Mouse (Mus musculus) layer of hippocampus, adult 9-10 months (tissue): ENCODE measurements at regions not wholly inside any gene's neighbourhood (a gene's known extent, or its start where the extent isn't known, plus 50 kb on each side); places are given as distances from the start of the nearest gene placed in this dataset.
A peak's percentile ranks its signal among the peaks of the same experiment; 100 is the strongest.

Source experiments
- DNase-seq: peaks from one replicate; pipeline ENCODE4 v3.0.0; 2022; ENCODE audit warnings: low spot score

GRCm38 (mm10) chr14:101382838-101383237 lies 182.7 kb upstream of the Prr30 start:
- DNase-seq = no peak

GRCm38 (mm10) chr14:101381943-101382342 lies 181.8 kb upstream of the Prr30 start:
- no peak for DNase-seq

- DNase-seq = no peak
Observed at GRCm38 (mm10) chr14:101379663-101380006, 179.5 kb upstream of the Prr30 start.

DNA sequence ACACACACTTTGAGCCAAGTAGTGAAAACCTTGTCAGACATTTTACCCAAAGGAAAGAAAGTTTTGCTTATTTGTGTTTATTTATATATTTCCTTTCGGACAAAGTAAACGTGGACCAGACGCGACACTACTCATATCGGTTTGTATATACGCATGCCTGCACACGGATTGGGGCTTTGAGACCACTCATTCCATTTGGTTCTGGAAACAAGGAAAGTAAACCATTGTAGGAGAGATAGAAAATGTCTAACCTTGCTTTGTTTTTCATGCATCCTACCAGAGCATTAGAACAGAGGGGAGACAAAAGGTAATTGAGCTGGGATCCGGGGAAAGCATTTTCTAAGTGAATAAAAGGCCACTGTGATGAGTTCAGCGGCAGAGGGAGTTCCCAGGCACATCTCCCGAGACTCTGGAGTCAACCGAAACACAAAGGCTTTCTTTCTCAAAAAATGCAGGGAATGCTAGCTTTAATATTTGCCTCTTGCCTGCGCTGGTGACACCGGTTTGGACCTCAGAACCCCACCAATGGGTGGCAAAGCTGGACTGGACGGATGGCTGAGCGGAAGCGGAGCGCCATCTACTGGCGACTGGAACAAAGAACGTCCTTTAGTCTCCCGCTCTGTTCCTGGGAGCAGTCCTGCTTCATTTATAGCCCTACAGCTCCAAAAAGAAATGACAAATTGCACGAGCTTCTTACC lies 179.0 kb upstream of the Prr30 start:
- DNase-seq = peak; percentile 58

DNA sequence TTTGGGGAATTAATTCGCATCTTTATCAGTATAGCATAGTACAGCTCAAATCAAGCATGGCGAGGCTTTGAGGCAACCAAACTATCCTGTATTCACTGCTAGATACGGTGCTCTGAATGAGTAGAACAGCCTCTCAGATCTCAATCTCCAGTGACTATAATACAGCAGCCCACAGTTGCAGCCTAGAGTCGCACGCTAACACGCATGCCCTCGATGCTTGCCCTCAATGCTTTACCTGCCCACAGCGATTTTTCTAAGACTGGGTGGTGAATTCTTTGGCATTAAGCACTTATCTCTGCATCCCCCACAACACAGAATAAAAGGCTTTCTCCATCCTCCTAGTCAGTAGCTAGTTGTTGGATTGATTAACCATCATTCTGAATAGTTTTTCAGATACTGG lies 178.4 kb upstream of the Prr30 start:
- DNase-seq = no peak

DNA sequence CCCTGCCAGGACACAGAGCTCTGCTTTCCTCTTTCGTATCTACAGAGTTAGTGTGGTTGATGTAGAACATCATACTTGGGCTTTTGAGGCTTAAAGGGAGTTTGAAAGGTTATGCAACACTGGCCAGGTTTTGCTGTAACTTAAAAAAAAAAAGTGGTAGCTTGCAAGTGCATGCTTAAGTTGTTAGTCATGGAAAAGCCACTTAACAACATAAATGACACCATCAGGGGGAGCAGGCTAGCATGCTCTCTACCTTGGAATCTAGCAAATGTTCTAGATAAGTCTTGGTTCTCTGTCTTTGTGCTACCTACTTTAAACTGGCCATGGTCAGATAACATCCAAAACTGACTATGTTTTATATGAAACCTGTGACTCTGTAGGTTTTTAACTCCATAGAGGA lies 176.6 kb upstream of the Prr30 start:
- no peak for DNase-seq

GRCm38 (mm10) chr14:101375833-101376232 lies 175.7 kb upstream of the Prr30 start:
- DNase-seq = no peak

DNA sequence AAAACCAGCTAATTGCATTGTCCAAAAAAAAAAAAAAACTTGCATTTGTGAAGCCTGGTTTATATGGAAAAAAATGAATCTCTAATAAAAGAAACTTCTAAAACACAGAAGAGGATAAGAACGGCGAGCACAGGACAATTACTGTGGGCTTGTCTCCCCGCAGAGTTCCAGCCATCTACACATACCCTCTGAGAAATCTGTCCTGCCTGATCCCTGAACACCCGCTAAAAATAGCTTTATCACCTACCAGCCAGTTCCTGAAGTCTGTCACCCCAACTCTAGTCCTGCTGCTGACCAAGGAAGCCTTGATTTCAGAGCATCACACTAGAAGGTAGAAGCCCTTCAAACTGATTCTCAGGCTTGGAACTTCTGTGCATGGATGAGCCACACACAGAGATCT lies 173.7 kb upstream of the Prr30 start:
- DNase-seq = no peak

GRCm38 (mm10) chr14:101359860-101360259 lies 159.7 kb upstream of the Prr30 start:
- no peak for DNase-seq

GRCm38 (mm10) chr14:101353009-101353378 lies 152.9 kb upstream of the Prr30 start:
- DNase-seq = no peak

DNA sequence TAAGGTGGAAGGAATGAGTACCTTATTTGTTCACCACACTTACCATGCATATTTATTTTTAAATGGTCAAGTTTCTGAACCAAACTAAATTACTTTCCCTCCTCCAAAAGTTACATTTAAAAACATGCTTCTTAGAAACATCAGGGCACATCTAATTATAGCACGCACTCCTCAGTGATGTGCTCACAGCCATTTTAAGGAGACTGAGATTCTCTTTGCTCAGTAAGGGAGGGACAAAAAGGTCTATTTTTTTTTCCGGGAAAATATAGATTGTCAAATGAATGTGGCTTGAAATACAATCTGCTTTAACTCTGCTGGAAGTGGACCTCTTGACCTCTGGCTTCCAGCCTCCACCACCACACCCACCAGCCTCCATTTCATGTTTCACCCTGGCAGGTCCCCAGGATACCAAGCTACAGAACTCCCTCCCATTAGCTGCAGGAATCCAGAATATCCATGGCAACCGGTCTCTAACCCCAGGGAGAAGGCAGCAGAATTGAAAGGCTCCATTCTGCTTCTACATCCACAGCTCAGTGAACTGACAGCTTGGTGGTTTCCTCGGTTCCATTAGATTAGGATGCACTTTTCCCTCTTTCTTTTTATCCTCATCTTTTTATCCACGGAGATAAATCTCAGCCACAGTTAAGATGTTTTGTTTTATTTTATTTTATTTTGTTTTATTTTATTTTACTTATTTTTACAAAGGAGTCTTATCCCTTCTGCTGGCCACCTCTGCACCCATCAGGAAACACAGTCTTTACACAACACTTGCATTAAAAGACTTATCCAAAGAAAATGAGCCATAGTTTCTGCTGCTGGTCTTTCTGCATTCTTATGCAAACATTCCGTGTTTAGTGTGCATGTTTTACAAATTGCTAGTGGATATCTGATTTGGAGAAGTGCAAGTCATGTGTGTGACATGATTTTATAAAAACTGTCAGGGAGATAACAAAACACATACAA lies 152.2 kb upstream of the Prr30 start:
- no peak for DNase-seq

GRCm38 (mm10) chr14:101340331-101340730 lies 140.2 kb upstream of the Prr30 start:
- DNase-seq = no peak

- DNase-seq = no peak
Observed at GRCm38 (mm10) chr14:101332015-101332414, 131.9 kb upstream of the Prr30 start.

DNA sequence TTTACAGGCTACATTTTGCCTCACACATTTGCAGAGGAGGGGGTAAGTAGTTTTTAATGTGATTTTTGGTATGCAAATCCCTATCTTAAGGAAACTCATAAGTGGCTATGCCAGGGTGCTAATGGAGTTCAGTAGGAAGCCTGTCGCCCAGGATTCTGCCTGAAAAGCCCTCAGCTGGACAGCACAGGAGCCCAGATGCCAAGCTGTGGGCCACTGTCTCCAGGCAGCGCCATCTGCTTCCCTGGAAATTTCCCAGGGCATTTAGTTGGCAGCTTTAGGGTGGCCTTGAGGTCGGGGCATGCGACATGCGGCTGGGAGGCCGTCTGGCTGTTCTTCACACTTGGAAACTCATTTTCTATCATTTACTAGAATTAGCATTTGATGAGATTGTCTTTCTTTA lies 127.3 kb upstream of the Prr30 start:
- no peak for DNase-seq

- DNase-seq = no peak
Observed at GRCm38 (mm10) chr14:101326477-101326941, 126.4 kb upstream of the Prr30 start.

GRCm38 (mm10) chr14:101323361-101323760 lies 123.2 kb upstream of the Prr30 start:
- DNase-seq = no peak

DNA sequence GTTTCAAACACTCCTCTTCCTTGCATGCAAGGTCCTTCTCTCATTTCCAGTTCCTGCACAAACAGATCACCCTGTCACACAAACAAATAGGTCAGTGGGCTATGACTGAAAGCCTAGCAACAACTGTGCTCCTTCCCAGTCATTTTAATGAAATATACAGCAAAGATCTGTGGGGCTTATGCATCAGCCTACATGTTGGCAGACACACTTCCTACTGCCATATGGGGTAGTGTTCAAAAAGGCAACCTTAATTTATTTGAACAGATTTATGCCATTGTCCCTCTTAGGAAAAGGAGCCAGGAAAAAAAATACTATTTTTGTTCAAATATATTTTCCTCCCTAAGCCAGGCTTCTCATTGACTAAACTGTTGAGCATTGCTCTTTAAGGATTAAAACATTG lies 107.8 kb upstream of the Prr30 start:
- no peak for DNase-seq

DNA sequence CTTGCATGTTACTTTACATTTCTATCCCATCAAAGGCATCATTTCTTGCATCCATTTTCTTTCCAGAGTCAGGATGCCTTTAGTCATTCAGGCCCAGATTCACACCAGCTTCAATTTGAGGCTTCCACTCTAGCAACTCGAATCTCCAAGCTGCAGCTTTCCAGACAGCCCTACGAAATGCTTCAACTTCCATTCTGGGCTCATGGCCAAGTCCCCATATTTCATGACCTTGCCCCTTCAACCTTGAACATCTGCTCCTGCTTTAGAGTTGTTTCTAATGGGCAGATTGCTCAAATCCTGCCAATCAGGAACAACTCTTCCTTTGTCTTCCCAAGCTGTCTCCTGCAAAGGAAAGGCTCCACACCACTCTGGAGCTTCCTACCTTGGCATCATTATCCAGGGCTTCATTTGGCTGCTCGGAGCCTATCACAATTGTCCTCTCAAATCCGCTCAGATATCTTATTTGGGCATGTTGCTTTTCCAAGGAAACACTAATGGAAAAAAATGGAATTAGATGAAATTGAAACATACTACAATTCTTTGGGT lies 104.4 kb upstream of the Prr30 start:
- DNase-seq = no peak

DNA sequence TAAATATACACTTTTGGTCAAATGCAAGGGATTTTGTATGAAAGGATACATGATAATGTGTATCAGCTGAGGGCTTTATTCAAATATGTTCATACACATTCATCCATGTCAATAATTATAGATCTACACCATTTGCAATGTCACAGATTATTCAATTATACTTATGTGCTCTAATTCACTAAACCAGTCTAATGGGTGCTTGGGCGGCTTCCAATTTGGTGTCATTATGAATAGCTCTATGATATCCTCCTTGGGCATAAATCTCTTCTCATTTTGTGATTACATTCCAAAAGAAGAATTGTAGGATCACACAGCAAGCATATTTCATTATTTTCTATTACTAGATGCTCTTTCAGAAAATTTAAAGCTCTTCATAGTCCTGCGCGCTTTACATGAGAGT lies 97.7 kb upstream of the Prr30 start:
- DNase-seq = no peak

GRCm38 (mm10) chr14:101294693-101295092 lies 94.6 kb upstream of the Prr30 start:
- DNase-seq = peak; percentile 52

DNA sequence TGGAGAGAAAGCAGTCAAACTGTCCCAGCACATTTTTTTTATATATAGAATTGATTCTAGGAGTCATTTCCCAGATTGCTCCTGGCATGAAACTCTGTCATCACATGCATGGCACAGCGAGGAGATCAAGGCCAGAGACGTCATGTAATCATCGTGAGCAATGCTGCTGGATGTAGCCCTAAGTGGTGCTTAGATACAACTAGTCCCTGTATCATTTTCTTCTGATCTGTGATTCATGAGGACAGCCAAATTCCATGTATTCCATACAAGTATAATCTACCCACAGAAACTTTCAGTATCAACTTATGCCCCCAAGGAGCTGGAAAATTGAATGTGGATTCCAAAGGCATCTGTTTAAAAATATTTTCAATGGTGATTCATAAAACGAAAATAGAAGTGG lies 87.6 kb upstream of the Prr30 start:
- DNase-seq = no peak

DNA sequence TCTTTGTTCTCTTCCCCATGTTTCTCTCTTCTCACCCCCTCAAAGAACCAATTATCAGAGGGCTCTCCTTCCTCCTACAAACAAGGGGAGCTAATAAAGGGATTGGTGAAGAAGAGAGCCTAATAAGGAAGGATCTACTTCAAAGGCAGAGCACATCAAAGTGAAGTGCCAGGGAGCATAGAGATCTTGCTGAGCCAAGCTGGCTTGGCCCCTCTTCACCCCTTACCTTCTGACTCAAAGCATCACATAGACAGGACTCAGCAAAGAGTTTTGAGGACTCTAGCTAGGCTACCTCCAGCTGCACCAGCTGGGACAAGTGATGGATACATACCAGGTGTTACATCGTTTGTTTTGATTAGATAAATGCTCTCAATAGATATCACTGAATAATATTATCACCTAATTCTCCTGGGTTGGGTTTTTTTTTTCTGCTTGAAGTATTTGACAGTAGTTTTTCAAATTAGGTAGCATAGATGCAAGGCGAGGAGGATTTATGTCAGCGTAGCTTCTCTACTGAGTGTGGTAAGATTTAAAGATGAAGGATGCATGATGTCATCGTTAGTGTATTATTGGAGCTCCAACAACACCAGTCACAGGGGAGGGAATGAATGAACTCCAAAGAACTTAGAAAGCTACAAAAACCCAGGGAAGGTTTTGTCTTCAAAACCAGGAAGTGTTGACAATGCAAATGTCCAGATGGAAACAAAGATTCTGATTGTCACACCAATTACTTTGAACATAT lies 69.1 kb upstream of the Prr30 start:
- DNase-seq = no peak
